Mouse (Mus musculus): Measurements from ENCODE around the gene Gm5565. TPM values are rescaled to one million over a fixed set of nuclear protein-coding genes. Genes with fewer than 3 reads are reported as not detected.
"Not testable (repeated sequence)": the region's sequence is repeated elsewhere in the genome, so short reads cannot be mapped to it uniquely, and the experiment has no call there.

Gene Gm5565
- polyA plus RNA-seq, 1 experiment, result not detected

DNA sequence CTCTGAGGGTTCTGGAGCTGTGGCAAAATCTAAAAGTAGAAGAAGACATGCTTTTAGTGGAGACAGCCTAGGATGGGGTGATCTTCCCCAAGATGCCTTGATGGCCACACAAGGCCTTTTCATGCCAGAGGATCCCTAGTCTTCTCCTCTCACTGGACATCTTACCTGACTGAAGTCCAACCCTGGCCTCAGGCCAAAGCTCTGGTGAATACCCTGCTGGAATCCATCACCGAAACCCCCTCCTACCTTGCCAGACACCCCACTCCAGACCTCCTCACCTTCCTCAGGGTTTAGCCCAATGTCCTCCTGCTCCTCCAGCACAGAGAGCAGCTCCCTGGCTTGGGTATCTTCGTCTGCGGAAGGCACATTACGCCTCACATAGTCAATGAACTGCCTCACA is 2.0 kb downstream of the Gm5565 start:
- H3ac ChIP-seq (ENCODE audit: control insufficient read depth, insufficient read length, low read depth); H3K4me3 ChIP-seq (ENCODE audit: insufficient read depth, poor library complexity, severe bottlenecking); H3K36me3 ChIP-seq (ENCODE audit: control insufficient read depth, insufficient read depth); H3K27me3 ChIP-seq (ENCODE audit: control insufficient read depth, insufficient read depth, insufficient read length); H3K79me2 ChIP-seq (ENCODE audit: control insufficient read depth, insufficient read depth); H3K79me3 ChIP-seq (ENCODE audit: low read depth): not testable (repeated sequence)

DNA sequence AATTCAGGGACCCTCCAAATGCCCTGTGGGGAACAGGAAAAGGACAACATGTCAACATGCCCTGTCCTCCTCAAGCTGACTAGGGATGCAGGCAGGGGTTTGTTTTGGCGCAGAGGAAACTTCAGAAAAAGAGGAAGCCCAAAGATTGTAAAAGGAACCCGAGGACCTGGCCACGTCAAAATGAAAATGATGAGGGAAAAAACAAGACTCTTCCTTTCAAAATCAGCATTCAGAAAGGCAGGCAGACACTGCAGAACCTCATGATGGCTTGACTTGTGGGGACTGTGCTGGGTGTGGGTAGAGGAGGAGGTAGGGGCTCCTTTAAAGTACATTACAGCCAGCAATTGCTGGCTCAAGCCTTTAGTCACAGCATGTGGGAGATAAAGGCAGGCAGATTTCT is 9.9 kb downstream of the Gm5565 start:
- Histone ChIP-seq H3K27me3 (ENCODE audit: control insufficient read depth, insufficient read depth, insufficient read length) (no peaks in the 10 kb centered on the region), H3K36me3 (ENCODE audit: control insufficient read depth, insufficient read depth) (no peaks in the 10 kb centered on the region), H3ac (ENCODE audit: control insufficient read depth, insufficient read length, low read depth) (no peak overlapping the region), H3K79me2 (ENCODE audit: control insufficient read depth, insufficient read depth) (no peaks in the 10 kb centered on the region), H3K4me3 (ENCODE audit: insufficient read depth, poor library complexity, severe bottlenecking) (no peak overlapping the region), H3K79me3 (ENCODE audit: low read depth) (no peaks in the 10 kb centered on the region)
- TF ChIP-seq FOSL1 (IDR thresholded peaks at IDR 0.05; ENCODE audit: insufficient read depth, low read length, poor library complexity, severe bottlenecking) (no peak), MAX (IDR thresholded peaks at IDR 0.05) (no peak), USF1 (IDR thresholded peaks at IDR 0.05; ENCODE audit: low read depth) (no peak), MYOG (IDR thresholded peaks at IDR 0.05; ENCODE audit: control insufficient read depth, extremely low read depth, insufficient read length) (no peak), MYOD1 (IDR thresholded peaks at IDR 0.05; ENCODE audit: control insufficient read depth, insufficient read length, low read depth) (no peak), CEBPB (IDR thresholded peaks at IDR 0.05; ENCODE audit: low read depth) (no peak), CTCF (IDR thresholded peaks at IDR 0.05; ENCODE audit: control insufficient read depth, insufficient read depth, insufficient read length) (no peak)

DNA sequence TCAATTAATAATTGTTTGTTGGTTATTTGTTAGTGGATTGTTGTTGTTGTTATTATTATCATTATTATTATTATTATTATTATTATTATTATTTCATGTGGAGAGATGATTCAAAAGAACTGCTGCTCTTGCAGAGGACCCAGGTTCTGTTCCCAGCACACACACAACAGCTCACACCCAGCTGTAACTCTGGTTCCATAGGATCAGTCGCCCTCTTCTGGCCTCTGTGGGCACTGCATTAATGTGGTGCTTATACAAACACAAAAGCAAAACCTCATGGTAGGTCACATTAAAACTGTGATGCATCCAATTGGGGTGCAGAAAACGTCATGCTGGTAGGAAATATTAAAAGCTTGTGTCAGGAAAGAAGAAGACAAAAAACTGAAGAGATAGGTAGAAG is 12.4 kb downstream of the Gm5565 start:
- H3ac ChIP-seq (ENCODE audit: control insufficient read depth, insufficient read length, low read depth), result no peak overlapping the region
- H3K27me3 ChIP-seq (ENCODE audit: control insufficient read depth, insufficient read depth, insufficient read length), result no peaks in the 10 kb centered on the region
- TF ChIP-seq FOSL1 (IDR thresholded peaks at IDR 0.05; ENCODE audit: insufficient read depth, low read length, poor library complexity, severe bottlenecking) (no peak), MYOG (IDR thresholded peaks at IDR 0.05; ENCODE audit: control insufficient read depth, extremely low read depth, insufficient read length) (no peak), CTCF (IDR thresholded peaks at IDR 0.05; ENCODE audit: control insufficient read depth, insufficient read depth, insufficient read length) (no peak), USF1 (IDR thresholded peaks at IDR 0.05; ENCODE audit: low read depth) (no peak), MYOD1 (IDR thresholded peaks at IDR 0.05; ENCODE audit: control insufficient read depth, insufficient read length, low read depth) (no peak), MAX (IDR thresholded peaks at IDR 0.05) (no peak), CEBPB (IDR thresholded peaks at IDR 0.05; ENCODE audit: low read depth) (no peak)
- H3K79me2 ChIP-seq (ENCODE audit: control insufficient read depth, insufficient read depth), result no peaks in the 10 kb centered on the region
- no peaks in the 10 kb centered on the region for H3K79me3 ChIP-seq (ENCODE audit: low read depth)
- H3K36me3 ChIP-seq (ENCODE audit: control insufficient read depth, insufficient read depth), result no peaks in the 10 kb centered on the region
- H3K4me3 ChIP-seq (ENCODE audit: insufficient read depth, poor library complexity, severe bottlenecking), result no peak overlapping the region

Other genes with a start within 250 kb of the Gm5565 start
- not detected for gene Cyp3a25, start 150.9 kb downstream of the Gm5565 start, polyA plus RNA-seq (2012; fragmentation: generic; extraction: Trizol)
- not detected for gene Cyp3a59, start 81.3 kb downstream of the Gm5565 start, polyA plus RNA-seq (2012; fragmentation: generic; extraction: Trizol)
- not detected for gene Gm6309, start 10.2 kb upstream of the Gm5565 start, polyA plus RNA-seq (2012; fragmentation: generic; extraction: Trizol)
- not detected for gene 1700001J03Rik, start 24.8 kb upstream of the Gm5565 start, polyA plus RNA-seq (2012; fragmentation: generic; extraction: Trizol)
- 14.7 TPM for gene Rnf6, start 61.0 kb upstream of the Gm5565 start, polyA plus RNA-seq (2012; fragmentation: generic; extraction: Trizol)
- gene Cdk8, start 70.7 kb upstream of the Gm5565 start, polyA plus RNA-seq (2012; fragmentation: generic; extraction: Trizol), result 19.5 TPM
- gene Wasf3, start 224.4 kb upstream of the Gm5565 start, polyA plus RNA-seq (2012; fragmentation: generic; extraction: Trizol), result not detected

Measured in C2C12 (cell line).